Mouse (Mus musculus) erythroblast, embryonic 14.5 days (primary cell): ENCODE data around the gene Tln1. TPM values are rescaled to one million over a fixed set of nuclear protein-coding genes. Genes with fewer than 3 reads are reported as not detected.
A peak's percentile ranks its signal among the peaks of the same experiment; 100 is the strongest.

Experiments used
- H3K27me3 ChIP-seq: 2 replicates; pipeline ENCODE4 v1.6.1; 2012; ENCODE audit warnings: inconsistent platforms; ENCODE audit not compliant: control insufficient read depth
- H3K36me3 ChIP-seq: 2 replicates; pipeline ENCODE4 v1.6.1; 2012; ENCODE audit warnings: mild to moderate bottlenecking, inconsistent platforms; ENCODE audit not compliant: control insufficient read depth
- H3K4me1 ChIP-seq: 2 replicates; pipeline ENCODE4 v1.6.1; 2012; ENCODE audit warnings: inconsistent platforms; ENCODE audit not compliant: control insufficient read depth
- H3K4me3 ChIP-seq: replicated peaks from 2 replicates; pipeline ENCODE3; 2012; ENCODE audit warnings: moderate library complexity, mild to moderate bottlenecking, inconsistent platforms
- H3K9me3 ChIP-seq: 2 replicates; pipeline ENCODE4 v1.6.1; 2012; ENCODE audit warnings: low read length, inconsistent platforms, mixed read lengths; ENCODE audit not compliant: control insufficient read depth
- GATA1 ChIP-seq: IDR thresholded peaks from 2 replicates; pipeline ENCODE4 v1.6.1; 2012; ENCODE audit warnings: low read length, inconsistent platforms, mixed read lengths
- TAL1 ChIP-seq: IDR thresholded peaks from 3 replicates; pipeline ENCODE4 v1.6.1; 2012; ENCODE audit warnings: low read length, inconsistent platforms, mixed read lengths
- polyA plus RNA-seq: library from polyadenylated mRNA; stranded (reverse); fragments of >175 nt; gene quantifications from 2 replicates; pipeline ENCODE4 v1.2.3, GENCODE M21; 2012

Tln1 gene
- polyA plus RNA-seq, 1 experiment = 17.6 TPM

- peaks cover 31% of the 10 kb centered on the region for H3K4me1 ChIP-seq
- no peaks in the 10 kb centered on the region for H3K9me3 ChIP-seq
Observed at GRCm38 (mm10) chr4:43503506-43503905, 59.0 kb downstream of the Tln1 start.

GRCm38 (mm10) chr4:43503041-43503440 lies 59.5 kb downstream of the Tln1 start:
- TF ChIP-seq TAL1 (no peak), GATA1 (no peak)
- peaks cover 31% of the 10 kb centered on the region for H3K4me1 ChIP-seq
- H3K4me3 ChIP-seq = no peak overlapping the region
- peaks cover 14% of the 10 kb centered on the region for H3K27me3 ChIP-seq
- H3K36me3 ChIP-seq = peaks cover 9% of the 10 kb centered on the region
- H3K9me3 ChIP-seq = no peaks in the 10 kb centered on the region

More at GRCm38 (mm10) chr4:43503506-43503905, 59.0 kb downstream of the Tln1 start:
- no peak overlapping the region for H3K4me3 ChIP-seq
- TF ChIP-seq GATA1 (no peak), TAL1 (no peak)
- H3K27me3 ChIP-seq = peaks cover 17% of the 10 kb centered on the region
- H3K36me3 ChIP-seq = peaks cover 5% of the 10 kb centered on the region

- Histone ChIP-seq H3K4me1 (peaks cover 57% of the 10 kb centered on the region), H3K9me3 (no peaks in the 10 kb centered on the region), H3K4me3 (peak within 1 kb of the TSS; percentile 91), H3K27me3 (no peaks in the 10 kb centered on the region), H3K36me3 (peaks cover 43% of the 10 kb centered on the region)
- no peak for TF ChIP-seq TAL1
- no peak for TF ChIP-seq GATA1
Observed at GRCm38 (mm10) chr4:43499407-43500333, 62.8 kb downstream of the Tln1 start, which contains the start of gene Arhgef39. Gene Arhgef39, minus strand, starts transcription at chr4:43499695.

DNA sequence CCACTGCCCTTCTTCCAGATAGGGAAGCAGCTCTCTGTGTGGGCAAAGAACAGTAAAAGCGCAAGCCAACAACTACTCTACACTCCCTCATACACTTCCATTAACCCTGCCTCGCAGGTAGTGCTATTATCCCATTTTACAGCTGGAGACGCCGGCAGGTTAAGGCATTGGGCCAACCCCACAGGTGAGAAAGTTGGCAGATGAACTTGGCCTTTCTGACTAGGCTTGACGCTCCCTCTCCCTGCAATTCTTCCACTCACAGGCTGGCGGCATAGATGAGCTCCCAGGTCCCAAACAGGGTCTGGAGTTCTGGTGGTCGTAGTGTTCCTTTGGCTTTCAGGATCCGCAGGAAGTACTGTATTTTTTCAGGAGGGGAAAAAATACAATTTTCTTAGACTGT lies 63.5 kb downstream of the Tln1 start:
- peaks cover 43% of the 10 kb centered on the region for H3K36me3 ChIP-seq
- no peaks in the 10 kb centered on the region for H3K27me3 ChIP-seq
- no peak for TF ChIP-seq TAL1
- TF ChIP-seq GATA1 = no peak
- peaks cover 60% of the 10 kb centered on the region for H3K4me1 ChIP-seq
- H3K4me3 ChIP-seq = peak overlapping the region; percentile 91
- no peaks in the 10 kb centered on the region for H3K9me3 ChIP-seq

DNA sequence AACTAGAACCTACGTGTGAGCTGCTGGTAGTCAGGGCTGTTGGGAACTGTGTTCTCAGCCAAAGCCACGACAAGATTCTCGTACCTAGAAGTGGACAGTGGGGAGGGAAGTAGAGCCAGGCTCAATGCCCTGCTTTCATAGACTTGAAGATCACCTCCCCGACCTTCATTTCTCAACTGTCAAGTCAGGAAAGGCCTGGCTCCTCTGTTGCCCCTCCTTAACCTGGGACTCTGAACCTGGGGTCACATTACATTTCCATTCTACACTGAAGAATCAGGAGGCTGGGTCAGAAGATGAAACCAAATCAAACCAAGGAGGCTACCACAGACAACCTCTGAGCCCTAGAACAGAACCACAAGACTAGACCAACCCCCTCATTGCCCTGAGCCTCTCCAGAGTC lies 64.5 kb downstream of the Tln1 start:
- Histone ChIP-seq H3K9me3 (no peaks in the 10 kb centered on the region), H3K4me3 (peak overlapping the region; percentile 91), H3K4me1 (peaks cover 65% of the 10 kb centered on the region), H3K27me3 (no peaks in the 10 kb centered on the region), H3K36me3 (peaks cover 43% of the 10 kb centered on the region)
- TF ChIP-seq GATA1 = no peak
- no peak for TF ChIP-seq TAL1

DNA sequence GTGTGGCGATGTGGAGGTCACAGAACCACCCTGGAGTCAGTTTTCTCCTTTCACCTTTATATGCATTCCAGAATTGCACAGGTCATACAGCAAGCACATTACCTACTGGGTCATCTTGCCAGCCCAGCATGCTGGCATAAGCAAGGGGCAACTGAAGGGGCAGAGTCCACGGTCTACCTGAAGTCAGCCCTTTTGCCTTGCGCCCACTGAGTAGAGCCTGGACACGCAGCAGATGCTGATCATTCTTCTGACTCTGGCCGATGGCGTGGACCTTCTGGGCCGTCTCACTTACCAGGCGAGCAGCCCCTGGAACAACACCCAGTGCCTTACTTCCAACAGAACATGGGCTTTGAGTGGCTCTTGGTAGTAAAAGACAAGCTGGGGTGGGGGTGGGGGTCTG lies 65.1 kb downstream of the Tln1 start:
- TF ChIP-seq GATA1 (no peak), TAL1 (no peak)
- Histone ChIP-seq H3K36me3 (peaks cover 43% of the 10 kb centered on the region), H3K27me3 (no peaks in the 10 kb centered on the region), H3K4me1 (peaks cover 69% of the 10 kb centered on the region), H3K9me3 (no peaks in the 10 kb centered on the region), H3K4me3 (peak overlapping the region; percentile 91)

DNA sequence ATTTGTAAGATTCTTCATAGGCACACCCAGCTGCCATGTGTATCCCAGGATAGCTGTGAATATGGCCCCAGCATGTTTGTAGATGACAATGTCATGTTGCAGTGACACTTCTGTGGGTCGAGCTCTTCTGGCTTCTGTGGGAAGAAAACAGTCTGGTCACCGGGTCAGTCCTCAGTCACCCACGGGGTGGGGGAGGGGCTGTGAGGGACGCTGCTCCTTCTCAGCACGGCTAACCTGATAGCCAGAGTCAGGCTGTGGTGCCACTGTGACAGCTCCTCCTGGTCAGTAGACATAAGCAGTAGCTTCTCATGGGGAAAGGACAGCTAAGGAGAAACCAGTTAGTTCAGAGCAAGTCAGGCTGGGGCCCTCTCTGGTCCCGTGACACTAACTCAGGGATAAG lies 65.9 kb downstream of the Tln1 start:
- no peaks in the 10 kb centered on the region for H3K9me3 ChIP-seq
- H3K4me3 ChIP-seq = no peak overlapping the region
- TF ChIP-seq GATA1 (no peak), TAL1 (no peak)
- no peaks in the 10 kb centered on the region for H3K27me3 ChIP-seq
- H3K4me1 ChIP-seq = peaks cover 75% of the 10 kb centered on the region
- H3K36me3 ChIP-seq = peaks cover 43% of the 10 kb centered on the region

DNA sequence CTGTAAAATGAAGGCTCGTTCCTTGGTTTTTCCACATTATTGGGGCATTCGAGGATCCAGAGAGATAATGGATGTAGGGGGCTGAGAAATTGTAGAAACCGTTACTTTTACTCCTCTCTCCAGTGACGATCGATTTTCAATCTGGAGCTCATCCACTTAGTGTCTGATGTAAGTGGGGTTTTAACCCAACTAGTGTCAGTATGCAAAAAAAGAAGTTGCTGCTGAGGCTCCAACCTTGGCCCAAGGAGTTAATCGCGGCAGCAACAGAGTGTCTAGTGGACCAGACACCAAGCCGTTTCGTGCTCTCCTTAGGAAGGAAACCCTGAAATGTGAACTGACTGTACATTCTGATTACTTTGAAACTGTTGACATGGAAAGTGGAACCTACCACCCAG lies 68.6 kb downstream of the Tln1 start:
- TF ChIP-seq TAL1 (no peak), GATA1 (no peak)
- H3K36me3 ChIP-seq = peaks cover 42% of the 10 kb centered on the region
- peaks cover 83% of the 10 kb centered on the region for H3K4me1 ChIP-seq
- H3K27me3 ChIP-seq = no peaks in the 10 kb centered on the region
- no peaks in the 10 kb centered on the region for H3K9me3 ChIP-seq
- peak overlapping the region; percentile 81 for H3K4me3 ChIP-seq

- no peaks in the 10 kb centered on the region for H3K27me3 ChIP-seq
- H3K36me3 ChIP-seq = peaks cover 37% of the 10 kb centered on the region
- no peak for TF ChIP-seq GATA1
- TF ChIP-seq TAL1 = no peak
- H3K4me1 ChIP-seq = peaks cover 81% of the 10 kb centered on the region
- H3K4me3 ChIP-seq = peak overlapping the region; percentile 81
- H3K9me3 ChIP-seq = no peaks in the 10 kb centered on the region
Observed at GRCm38 (mm10) chr4:43493186-43493845, 69.2 kb downstream of the Tln1 start.
